Mouse (Mus musculus): ENCODE data around the gene Gbf1. TPM values are rescaled to one million over a fixed set of nuclear protein-coding genes. Genes with fewer than 3 reads are reported as not detected.

Gbf1 gene
- total and polyA plus RNA-seq, 3 experiments, result 23.7 to 400 (median 54.1) TPM

- peaks cover 0 to 13% of the 10 kb centered on the region in 2 experiments; a peak in 2 of 4 replicates for H3K4me1 ChIP-seq (ENCODE audit: control insufficient read depth in 1 of 2, insufficient read depth in 2 of 2, low read length in 2 of 2)
- H3K27me3 ChIP-seq (ENCODE audit: control insufficient read depth in 1 of 2, insufficient read depth in 2 of 2, low read length in 2 of 2), result peaks cover 5% of the 10 kb centered on the region in 2 experiments; a peak in 3 of 4 replicates
- H3K27ac ChIP-seq (ENCODE audit: control insufficient read depth, low read depth, low read length), result no peak overlapping the region
- peak overlapping the region; percentile 51 for H3K9ac ChIP-seq (ENCODE audit: control insufficient read depth, low read depth, low read length, poor library complexity, severe bottlenecking)
- peak; percentile 95 for DNase-seq (ENCODE audit: low read depth, low spot score)
- peaks cover 0 to 8% of the 10 kb centered on the region in 2 experiments; a peak in 2 of 4 replicates for H3K36me3 ChIP-seq (ENCODE audit: control insufficient read depth in 1 of 2, insufficient read depth in 2 of 2, low read length in 2 of 2)
- H3K4me3 ChIP-seq (ENCODE audit: control insufficient read depth in 1 of 2, insufficient read depth in 1 of 2, low read depth in 2 of 2, low read length in 2 of 2), result peak overlapping the region; percentile 48 to 80
- no peaks in the 10 kb centered on the region for H3K9me3 ChIP-seq (replicated peaks; ENCODE audit: insufficient read depth, low read length)
- TF ChIP-seq EP300 (IDR thresholded peaks at IDR 0.05; ENCODE audit: low read depth in 1 of 2, low read length in 2 of 2) (no peak), MAX (IDR thresholded peaks at IDR 0.05; ENCODE audit: low read length) (peak; percentile 93), SMC3 (IDR thresholded peaks at IDR 0.05; ENCODE audit: low read depth, low read length) (peak; percentile 86), GATA1 (IDR thresholded peaks at IDR 0.05; ENCODE audit: low read depth, low read length) (peak; percentile 66), CTCF (IDR thresholded peaks at IDR 0.05 in 2 of 3, conservative IDR thresholded peaks at IDR 0.05 in 1 of 3; ENCODE audit: control insufficient read depth in 1 of 3, insufficient read depth in 1 of 3, low read depth in 2 of 3, low read length in 3 of 3, poor library complexity in 1 of 3, severe bottlenecking in 1 of 3) (peak; percentile 92 to 99 (median 97)), SIN3A (IDR thresholded peaks at IDR 0.05; ENCODE audit: low read length) (peak; percentile 60), MXI1 (IDR thresholded peaks at IDR 0.05; ENCODE audit: low read depth, low read length) (peak; percentile 24; the same call in 1 of the 2 replicates), MAZ (IDR thresholded peaks at IDR 0.05; ENCODE audit: low read depth, low read length) (peak; percentile 70), RAD21 (IDR thresholded peaks at IDR 0.05; ENCODE audit: low read depth, low read length) (peak; percentile 57), RCOR1 (IDR thresholded peaks at IDR 0.05; ENCODE audit: low read depth, low read length) (no peak), USF2 (IDR thresholded peaks at IDR 0.05; ENCODE audit: borderline replicate concordance in 1 of 2, insufficient read depth in 1 of 2, low read depth in 1 of 2, low read length in 2 of 2) (no peak), UBTF (IDR thresholded peaks at IDR 0.05; ENCODE audit: borderline replicate concordance, insufficient read depth, low read depth, low read length) (0 out of 2 replicates have a peak, but pooled peaks have one; percentile 54), MAFK (IDR thresholded peaks at IDR 0.05; ENCODE audit: borderline replicate concordance, low read depth, low read length) (no peak), MYC (IDR thresholded peaks at IDR 0.05; ENCODE audit: low read depth, low read length) (0 out of 2 replicates have a peak, but pooled peaks have one; percentile 15)
- H3K79me2 ChIP-seq (ENCODE audit: control insufficient read depth, insufficient read depth, low read length, poor library complexity), result no peaks in the 10 kb centered on the region; the same call in 1 of the 2 replicates
Measured at GRCm38 (mm10) chr19:46136639-46137580, 15.4 kb upstream of the Gbf1 start.

GRCm38 (mm10) chr19:46140324-46140723 lies 12.0 kb upstream of the Gbf1 start:
- no peak overlapping the region for H3K4me3 ChIP-seq (ENCODE audit: control insufficient read depth in 1 of 2, insufficient read depth in 1 of 2, low read depth in 2 of 2, low read length in 2 of 2)
- no peaks in the 10 kb centered on the region; the same call in 1 of the 2 replicates for H3K79me2 ChIP-seq (ENCODE audit: control insufficient read depth, insufficient read depth, low read length, poor library complexity)
- TF ChIP-seq E2F4 (IDR thresholded peaks at IDR 0.05; ENCODE audit: borderline replicate concordance, low read depth, low read length) (no peak), POLR2AphosphoS5 (IDR thresholded peaks at IDR 0.05; ENCODE audit: borderline replicate concordance, low read depth, low read length) (no peak)
- H3K27me3 ChIP-seq (ENCODE audit: control insufficient read depth in 1 of 2, insufficient read depth in 2 of 2, low read length in 2 of 2), result peaks cover 12 to 16% of the 10 kb centered on the region in 2 experiments
- no peak overlapping the region for H3K27ac ChIP-seq (ENCODE audit: control insufficient read depth, low read depth, low read length)
- peaks cover 0 to 4% of the 10 kb centered on the region in 2 experiments; a peak in 2 of 4 replicates for H3K36me3 ChIP-seq (ENCODE audit: control insufficient read depth in 1 of 2, insufficient read depth in 2 of 2, low read length in 2 of 2)
- no peaks in the 10 kb centered on the region for H3K9me3 ChIP-seq (replicated peaks; ENCODE audit: insufficient read depth, low read length)
- DNase-seq (ENCODE audit: low read depth, low spot score), result no peak
- peaks cover 0 to 5% of the 10 kb centered on the region in 2 experiments; a peak in 1 of 4 replicates for H3K4me1 ChIP-seq (ENCODE audit: control insufficient read depth in 1 of 2, insufficient read depth in 2 of 2, low read length in 2 of 2)
- H3K9ac ChIP-seq (ENCODE audit: control insufficient read depth, low read depth, low read length, poor library complexity, severe bottlenecking), result no peak overlapping the region

All from MEL (cell line).